22 mouse cellular contexts compared by ENCODE assay signal in the genomic region with DNA sequence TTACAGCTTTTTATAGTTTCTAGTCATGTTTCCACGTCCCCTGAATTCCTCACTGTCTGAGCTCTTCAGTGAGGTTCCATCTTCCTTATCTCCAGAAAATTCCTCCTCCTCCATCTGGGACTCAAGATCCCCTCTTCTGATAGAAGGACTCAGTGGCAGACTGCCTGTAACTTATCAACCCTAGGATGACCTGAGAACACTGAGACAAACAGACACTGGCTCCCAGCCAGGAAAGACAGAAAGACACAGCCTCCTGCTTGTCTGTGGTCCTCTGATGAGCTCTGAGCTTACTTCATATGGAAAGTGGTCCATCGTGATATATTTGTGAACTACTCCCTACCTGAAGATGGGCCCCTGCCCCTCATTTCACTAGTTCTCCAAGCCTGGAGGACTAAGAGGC.
"Had no signal": no experiment of that assay in that cellular context is flagged by ENCODE, and none has a peak within 500 bp of the region (broad histone marks: within the 10 kb centered on the region; RNA-seq: fewer than 3 reads in every experiment).

No protein-coding gene starts in this region.

- DNase-seq: kidney, adult 11 months; kidney, adult 8-10 months; kidney, postnatal 10 days; kidney, postnatal 36 days; liver; lung, adult 18-20 months; lung, postnatal 10 days; lung, postnatal 36 days; retina, postnatal 1 day; thymus, adult 2 months; thymus, postnatal 14 days; thymus, postnatal 4 days had no signal

- H3K27ac ChIP-seq: kidney, embryonic 15.5 days; limb, embryonic 10.5 days; limb, embryonic 13.5 days; liver, embryonic 12.5 days; liver, embryonic 15.5 days; lung, embryonic 15.5 days; midbrain, embryonic 12.5 days; midbrain, embryonic 15.5 days; stomach, postnatal 0 days had no signal

- H3K4me3 ChIP-seq: kidney, embryonic 15.5 days; limb, embryonic 10.5 days; limb, embryonic 13.5 days; liver, embryonic 12.5 days; liver, embryonic 15.5 days; lung, embryonic 15.5 days; midbrain, embryonic 12.5 days; midbrain, embryonic 15.5 days; neural tube, embryonic 13.5 days had no signal
